Mouse (Mus musculus): Measurements from ENCODE around the gene Tmem53.

Gene Tmem53

GRCm38 (mm10) chr4:117280397-117280930 lies 28.7 kb downstream of the Tmem53 start:
- no peak for DNase-seq (ENCODE audit: inconsistent age in 2 of 2, low spot score in 1 of 2)

- DNase-seq (ENCODE audit: inconsistent age in 2 of 2, low spot score in 1 of 2): no peak
Measured at GRCm38 (mm10) chr4:117281090-117281845, 29.5 kb downstream of the Tmem53 start.

DNA sequence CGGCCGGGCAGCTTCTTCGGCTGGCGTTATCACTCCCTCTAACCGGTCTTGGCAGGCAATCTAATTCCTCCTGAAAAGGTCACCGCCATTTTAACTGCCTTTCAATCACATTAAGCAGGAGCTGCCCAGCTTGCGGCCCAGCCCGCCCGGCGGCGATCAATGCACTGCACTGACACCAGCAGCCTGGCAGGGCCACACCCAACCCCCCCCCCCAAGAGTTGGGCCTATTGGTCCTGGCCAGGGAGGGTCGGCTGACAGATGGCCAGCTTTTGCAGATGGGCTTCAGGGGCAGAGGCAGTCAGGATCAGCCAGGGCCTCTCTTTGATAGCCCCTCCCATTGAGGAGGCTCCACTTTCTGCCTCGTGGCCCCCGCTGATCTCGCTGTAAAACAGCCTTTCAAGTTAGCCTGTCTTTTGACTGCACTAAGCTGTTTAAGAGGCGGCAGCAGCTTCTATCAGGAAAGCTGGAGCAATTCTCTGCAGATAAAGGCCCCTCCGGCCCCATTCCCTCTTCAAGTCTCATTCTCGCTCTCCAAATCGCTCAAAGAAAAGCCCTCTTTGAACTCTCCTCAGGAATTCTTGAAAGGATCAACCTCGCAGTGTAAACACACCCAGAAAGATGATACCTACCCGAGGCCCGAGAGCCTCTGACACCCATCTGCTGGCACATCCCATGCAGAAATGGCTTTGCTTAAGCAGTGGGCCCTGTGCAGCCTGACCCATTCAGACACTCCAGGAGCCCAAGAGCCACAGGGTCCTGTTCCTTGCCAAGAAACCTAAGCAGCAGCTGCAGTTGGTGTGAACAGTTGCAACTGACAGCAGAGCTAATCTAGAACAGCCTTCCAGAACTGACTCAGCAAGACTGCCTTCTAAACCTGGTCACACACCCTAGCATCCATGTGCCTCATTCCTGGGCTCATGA lies 31.8 kb downstream of the Tmem53 start:
- DNase-seq (ENCODE audit: inconsistent age in 2 of 2, low spot score in 1 of 2): peak; percentile 56 to 82

DNA sequence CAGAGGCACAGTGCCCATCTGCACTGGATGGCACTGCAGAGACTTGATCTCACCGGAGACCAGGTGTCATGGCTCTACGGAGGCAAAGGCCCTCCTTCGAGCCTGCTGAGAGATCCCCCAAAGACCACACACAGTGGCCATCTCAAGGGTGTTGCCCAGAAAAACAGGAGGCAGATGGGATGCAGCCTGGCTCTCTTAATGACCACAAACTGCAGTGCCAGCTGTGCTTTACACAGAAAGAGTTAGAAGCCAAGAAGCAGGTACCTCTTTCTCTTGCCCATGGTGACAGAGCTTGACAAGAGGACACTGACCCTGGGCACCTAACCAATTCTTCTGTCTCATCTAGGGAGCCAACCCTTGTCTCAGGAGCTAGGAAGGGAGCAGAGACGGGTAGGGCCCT lies 32.6 kb downstream of the Tmem53 start:
- DNase-seq (ENCODE audit: inconsistent age in 2 of 2, low spot score in 1 of 2): no peak

DNA sequence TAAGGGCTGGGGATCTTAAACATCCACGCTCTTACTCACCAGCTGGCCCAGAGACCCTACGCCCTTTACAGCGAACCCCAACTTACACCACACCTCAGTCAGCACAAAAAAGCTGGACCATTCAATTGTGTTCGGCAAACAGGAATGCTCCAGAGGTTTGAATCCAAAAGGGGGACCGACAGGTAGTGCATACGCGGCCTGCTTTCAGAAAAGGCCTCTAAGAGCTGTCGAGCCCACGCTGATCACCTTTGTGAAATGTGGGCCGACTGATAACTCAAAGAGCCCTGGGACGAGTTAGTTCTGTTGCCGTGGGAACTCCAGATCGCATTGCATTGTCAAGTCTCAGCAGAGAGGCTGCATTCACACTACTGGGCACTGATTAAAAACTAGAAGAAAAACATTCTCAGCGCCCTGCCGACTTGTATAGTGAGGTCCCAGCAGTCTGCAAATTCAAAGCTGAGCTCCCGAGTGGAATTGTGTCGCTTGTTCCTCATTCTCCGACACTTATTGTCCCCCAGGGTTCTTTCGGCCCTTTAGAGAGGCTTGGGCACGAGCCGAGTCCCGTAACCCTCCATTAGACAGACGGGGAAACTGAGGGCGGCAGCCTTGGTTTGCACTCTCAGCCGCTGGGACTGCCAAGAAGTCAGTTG lies 36.7 kb downstream of the Tmem53 start:
- DNase-seq (ENCODE audit: inconsistent age in 2 of 2, low spot score in 1 of 2): no peak

GRCm38 (mm10) chr4:117288927-117289801 lies 37.4 kb downstream of the Tmem53 start:
- DNase-seq (ENCODE audit: inconsistent age in 2 of 2, low spot score in 1 of 2): peak; percentile 85 to 95

GRCm38 (mm10) chr4:117291696-117292095 lies 39.9 kb downstream of the Tmem53 start:
- peak in 1 of 2 experiments; percentile 81 for DNase-seq (ENCODE audit: inconsistent age in 2 of 2, low spot score in 1 of 2)

DNA sequence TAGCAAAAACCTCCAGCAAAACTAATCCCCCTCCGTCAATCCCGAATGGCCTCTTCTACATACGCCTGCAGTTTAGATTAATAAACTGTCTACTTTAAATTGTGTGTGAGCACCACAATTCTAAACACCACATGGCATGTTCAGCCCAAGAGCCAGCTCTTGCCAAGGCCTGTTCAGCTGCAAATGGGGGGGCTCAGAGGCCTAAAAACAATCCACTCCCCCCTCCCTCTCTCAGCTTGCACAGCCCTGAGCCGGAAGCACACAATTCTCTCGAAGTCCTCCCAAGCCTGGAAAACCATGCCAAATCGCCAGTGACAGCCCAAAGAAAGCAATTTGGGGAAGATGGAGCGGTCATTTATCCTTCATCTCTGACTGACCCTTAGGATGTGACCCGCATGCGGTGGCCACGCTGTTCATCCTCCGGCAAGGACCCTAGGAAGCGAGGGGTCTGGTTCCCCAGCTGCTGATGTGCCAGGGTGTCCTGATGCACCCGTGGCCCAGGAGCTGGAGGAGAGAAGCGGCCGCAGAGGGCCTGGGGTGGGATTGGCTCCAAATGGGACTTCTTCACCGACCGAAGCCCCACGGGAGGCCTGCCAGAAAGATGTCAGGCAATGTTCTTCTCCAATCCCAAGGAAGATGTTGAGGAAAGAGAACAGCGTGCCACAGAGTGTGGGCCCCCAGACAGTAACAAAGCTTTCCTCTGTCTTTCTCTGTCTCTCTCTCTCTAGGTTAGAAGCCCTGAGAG lies 45.3 kb downstream of the Tmem53 start:
- no peak for DNase-seq (ENCODE audit: inconsistent age in 2 of 2, low spot score in 1 of 2)

GRCm38 (mm10) chr4:117297819-117298218 lies 46.1 kb downstream of the Tmem53 start:
- DNase-seq (ENCODE audit: inconsistent age in 2 of 2, low spot score in 1 of 2): no peak

- DNase-seq (ENCODE audit: inconsistent age in 2 of 2, low spot score in 1 of 2): no peak
Measured at GRCm38 (mm10) chr4:117299921-117300320, 48.2 kb downstream of the Tmem53 start.

DNA sequence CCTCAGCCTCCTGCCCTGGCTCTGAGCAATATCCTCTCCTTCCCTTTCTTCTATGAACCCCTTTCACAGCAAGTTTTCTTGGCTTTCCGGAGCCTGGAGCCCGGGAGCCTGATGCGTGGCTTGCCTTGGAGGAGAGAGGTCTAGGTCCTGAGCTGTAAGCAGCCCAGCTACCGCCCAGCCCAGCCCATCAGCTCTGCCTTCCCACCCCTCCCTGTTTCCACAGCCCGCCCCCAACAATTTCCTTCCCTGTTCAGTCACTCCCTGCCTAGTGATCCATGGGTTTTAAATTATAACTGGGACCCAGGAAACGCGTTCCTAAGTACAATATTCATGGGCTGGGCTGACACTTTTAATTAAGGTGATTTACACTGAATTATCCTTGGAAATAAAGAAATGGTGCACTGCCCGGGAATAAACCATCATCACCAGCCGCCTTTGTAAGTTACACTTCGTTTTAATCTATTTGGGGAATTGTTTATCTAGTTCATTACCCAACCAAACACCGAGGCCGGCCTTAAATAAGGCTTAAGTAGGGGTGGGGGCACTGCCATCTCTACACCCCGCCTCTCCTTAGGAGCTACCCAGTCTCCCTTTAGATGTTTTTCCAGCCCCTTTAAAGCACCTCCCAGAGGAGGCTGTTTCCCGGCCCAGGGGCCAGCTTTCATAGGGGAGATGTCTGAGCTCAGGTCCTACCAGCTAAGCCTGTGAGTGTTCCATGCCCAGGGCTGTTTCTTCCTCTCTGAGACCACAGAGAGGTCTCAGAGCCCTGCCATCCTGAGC lies 50.5 kb downstream of the Tmem53 start:
- DNase-seq (ENCODE audit: inconsistent age in 2 of 2, low spot score in 1 of 2): no peak

DNA sequence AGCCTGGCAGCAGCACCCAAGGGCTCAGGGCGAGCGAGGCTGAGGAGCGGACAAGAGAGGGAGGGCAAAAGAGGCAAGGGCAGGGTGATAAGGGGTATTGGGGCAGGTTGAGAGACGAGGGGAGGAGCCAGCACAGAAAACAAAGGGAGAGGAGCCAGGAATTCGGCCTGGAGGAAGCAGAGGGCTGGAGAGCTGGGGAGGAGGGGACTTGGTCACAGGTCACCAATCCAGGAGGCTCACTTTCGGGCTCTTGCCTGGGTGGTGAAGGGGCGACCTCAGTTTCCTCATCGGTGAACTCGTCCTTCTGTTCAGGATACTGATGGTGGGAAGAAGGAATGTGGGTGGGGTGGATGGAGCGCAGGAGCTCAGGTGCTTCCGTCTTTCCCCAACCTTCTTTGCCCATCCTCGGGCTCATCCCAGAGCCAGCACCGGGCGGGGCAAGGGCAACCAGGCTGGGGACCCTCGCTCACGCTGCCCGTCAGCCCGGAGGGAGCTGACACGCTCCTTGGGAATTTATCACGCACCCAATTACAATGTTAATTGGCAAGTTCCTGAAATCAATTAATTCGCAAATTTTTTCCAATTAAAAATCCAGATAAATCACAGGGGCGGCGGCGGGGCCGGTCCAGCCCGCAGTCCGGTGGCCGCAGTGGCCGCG lies 52.0 kb downstream of the Tmem53 start:
- DNase-seq (ENCODE audit: inconsistent age in 2 of 2, low spot score in 1 of 2): no peak

DNA sequence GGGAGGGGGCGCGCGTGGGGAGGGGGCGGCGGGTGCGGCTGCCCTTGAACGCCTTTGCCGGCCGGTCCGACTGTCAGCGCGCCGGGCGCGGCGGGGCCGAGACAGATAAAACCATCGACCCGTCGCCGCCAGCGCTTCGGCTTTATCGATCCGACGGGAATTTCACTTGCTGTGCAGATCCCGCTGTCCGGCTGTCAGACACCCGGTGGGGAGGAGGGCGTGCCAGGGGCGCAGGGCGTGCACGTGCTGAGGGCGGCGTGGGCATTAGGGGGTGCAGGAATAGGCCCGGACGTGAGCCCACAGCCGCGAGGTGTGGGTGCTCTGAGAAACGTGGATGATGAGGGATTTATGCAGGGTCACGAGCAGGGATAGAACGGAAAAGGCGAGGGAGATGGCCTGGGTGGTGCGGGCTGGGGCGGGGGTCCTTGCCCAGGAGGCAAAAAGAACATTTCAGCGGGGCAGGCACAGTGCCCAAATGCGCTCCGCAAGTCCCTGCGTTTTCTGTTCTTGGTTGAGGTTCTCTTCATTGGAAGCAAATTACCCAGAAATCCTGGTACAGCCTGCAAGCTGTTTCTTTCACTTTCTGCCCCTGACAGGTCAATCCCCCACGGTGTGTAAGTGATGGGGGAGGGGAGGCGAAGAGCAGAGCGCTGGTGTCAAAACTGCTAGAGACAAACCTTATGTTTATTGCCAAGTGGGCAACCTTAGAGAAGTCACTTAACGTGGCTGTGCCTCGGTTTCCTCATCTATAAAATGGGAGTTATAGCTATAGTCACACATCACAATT lies 52.7 kb downstream of the Tmem53 start:
- DNase-seq (ENCODE audit: inconsistent age in 2 of 2, low spot score in 1 of 2): peak in 1 of 2 experiments; percentile 65

DNA sequence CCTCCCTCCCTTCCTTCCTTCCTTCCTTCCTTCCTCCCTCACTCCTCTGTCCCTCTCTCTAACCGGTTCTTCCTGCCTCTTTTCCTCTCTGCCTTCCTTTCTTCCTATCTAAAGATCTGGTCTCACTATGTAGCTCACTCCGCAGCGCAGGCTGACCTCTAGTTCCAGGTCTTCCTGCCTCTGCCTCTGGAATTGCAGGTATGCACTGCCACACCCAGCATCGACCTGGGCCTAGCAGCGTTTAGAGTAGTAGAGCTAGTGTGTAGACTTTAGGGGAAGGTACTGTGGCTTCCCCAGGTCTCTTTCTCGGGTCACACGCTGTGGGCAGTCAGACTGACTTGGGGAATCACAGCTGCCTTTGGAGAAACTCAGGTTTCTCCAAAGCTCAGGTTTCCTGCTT lies 53.7 kb downstream of the Tmem53 start:
- DNase-seq (ENCODE audit: inconsistent age in 2 of 2, low spot score in 1 of 2): no peak

GRCm38 (mm10) chr4:117307270-117307669 lies 55.5 kb downstream of the Tmem53 start:
- DNase-seq (ENCODE audit: inconsistent age in 2 of 2, low spot score in 1 of 2): no peak

- DNase-seq (ENCODE audit: inconsistent age in 2 of 2, low spot score in 1 of 2): no peak
Measured at GRCm38 (mm10) chr4:117309427-117309826, 57.7 kb downstream of the Tmem53 start.

DNA sequence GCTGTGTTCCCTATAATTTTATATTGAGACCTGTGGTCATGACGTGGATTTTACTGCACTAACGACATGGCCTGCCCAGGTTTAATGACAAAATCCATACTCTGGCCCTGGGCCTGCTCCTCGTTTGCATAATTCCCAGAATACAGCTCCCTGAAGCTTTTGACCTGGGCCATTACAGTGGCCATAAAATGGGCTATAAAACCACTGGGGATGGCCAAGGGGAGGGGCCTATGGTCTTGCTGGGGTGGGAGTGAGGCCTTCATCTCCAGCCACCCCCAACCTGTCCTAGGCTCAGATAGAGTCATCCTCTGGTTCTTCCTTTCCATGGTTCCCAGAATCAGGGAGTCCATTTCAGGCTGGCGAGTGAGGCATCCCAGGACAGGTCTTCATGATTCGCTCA lies 60.1 kb downstream of the Tmem53 start:
- DNase-seq (ENCODE audit: inconsistent age in 2 of 2, low spot score in 1 of 2): no peak
